Mouse (Mus musculus) c-Kit-positive CD71-negative TER-119-negative erythroid progenitor cells, embryonic 14.5 days (primary cell): ENCODE data around the gene Prpf38b.

Source experiments
- DNase-seq: peaks from one replicate; pipeline ENCODE4 v3.0.0-alpha.2; 2013; ENCODE audit warnings: low read depth

Prpf38b gene

DNA sequence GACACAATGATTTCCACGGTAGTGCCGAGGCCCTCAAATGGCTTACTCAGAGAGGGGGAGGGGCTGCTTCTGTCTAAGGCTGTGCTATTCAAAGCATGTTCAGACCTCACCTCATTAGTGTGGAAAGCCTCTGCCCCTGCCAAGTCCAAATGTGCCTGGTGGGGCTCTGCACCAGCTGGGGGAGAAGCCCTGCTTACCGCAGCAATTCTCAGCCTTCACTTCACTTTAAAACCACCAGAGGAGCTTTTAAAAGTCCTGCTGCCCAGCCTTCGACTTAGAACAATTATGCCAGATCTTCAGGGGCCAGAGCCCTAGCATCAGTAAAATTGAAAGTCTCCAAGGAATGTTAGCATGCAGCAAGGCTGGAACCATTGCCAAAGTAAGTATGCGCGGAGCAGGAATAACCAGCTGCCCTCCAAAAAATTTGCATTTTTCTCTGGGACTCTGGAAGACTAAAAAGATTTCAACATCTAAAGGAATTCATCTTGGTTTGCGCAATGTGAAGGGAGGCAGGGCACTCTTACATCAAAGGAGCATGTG lies 53.2 kb downstream of the Prpf38b start:
- no peak for DNase-seq

DNA sequence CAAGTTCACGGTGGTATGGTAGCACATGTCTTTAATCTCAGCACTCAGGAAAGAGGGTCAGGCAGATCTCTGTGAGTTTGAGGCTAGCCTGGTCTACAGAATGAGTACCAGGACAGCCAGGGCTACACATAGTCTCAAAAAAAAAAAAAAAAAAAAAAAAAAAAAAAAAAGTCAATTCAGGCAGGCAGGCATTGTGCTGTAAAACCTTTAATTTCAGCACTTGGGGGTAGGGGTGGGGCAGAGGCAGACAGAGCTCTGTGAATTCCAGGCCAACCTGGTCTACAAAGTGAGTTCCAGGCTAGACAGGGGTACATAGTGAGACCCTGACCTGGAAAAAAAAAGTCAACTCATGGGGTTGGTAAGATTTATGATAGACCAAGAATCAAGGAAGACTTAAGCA lies 53.8 kb downstream of the Prpf38b start:
- DNase-seq = no peak

DNA sequence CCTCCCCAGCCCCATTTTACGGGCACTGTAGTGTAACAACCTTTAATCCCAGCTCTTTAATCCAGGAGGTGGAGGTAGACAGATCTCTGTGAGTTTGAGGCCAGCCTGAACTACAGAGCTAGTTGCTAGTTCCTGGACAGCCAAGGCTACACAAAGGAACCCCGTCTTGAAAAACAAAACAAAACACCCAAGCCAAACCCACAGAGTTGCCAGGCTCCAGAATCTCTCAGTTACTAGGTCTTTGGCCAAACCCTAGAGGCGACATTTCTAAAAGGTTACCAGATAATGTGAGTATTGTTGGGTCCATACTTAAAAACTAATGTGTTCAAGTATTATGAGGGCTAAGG lies 54.4 kb downstream of the Prpf38b start:
- no peak for DNase-seq

DNA sequence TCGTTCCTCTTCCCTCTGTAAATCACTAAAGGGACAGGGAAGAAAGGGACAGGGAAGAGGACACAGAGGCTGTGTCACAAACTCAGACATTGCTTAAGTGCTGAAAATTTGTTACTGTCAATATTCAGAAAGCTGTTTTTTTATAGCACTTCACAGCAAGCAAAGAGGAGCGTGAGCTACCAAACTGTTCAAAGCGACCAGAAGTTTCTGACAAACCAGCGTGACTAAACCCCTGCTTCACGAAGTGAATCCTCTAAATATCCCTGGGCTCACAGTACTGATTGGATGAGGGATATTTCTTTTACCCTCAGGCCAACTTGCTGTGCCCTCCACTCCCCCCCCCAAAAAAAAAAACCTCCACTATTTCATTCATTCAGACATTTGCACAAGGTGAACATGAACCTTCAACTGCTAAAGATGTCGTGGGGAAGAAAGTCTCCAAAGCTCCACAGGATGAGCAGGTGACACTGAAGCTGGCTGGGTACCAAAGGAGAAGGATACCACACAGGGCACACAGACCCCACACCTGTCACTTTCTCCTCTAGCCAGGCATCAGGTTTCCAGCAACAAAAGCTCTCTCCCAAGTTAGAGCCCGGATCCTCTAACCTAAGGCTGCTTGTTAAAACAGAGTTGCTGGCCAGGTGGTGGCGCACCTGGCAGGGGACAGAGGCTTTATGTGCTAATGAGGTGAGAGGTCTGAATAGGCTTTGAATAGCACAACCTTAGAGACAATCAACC lies 55.0 kb downstream of the Prpf38b start:
- no peak for DNase-seq

DNA sequence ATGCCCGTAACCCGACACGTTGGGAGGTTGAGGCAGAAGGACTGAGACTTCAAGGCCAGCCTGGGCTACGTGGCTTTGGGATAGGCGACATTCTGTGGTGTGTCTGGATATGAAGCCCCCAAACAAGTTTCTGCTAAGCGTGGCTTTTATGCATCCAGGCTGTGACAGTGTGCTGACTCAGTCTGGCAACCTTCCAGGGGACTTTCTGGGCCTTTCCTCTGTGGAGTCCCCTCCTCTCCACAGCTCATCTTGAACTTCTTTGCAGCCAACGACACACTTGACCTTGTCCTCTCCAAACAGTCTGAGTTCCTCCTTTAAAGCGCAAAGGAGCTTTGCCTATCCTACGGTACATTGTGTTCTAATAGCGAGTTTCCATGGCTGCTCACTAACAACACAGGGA lies 55.7 kb downstream of the Prpf38b start:
- DNase-seq = no peak

DNA sequence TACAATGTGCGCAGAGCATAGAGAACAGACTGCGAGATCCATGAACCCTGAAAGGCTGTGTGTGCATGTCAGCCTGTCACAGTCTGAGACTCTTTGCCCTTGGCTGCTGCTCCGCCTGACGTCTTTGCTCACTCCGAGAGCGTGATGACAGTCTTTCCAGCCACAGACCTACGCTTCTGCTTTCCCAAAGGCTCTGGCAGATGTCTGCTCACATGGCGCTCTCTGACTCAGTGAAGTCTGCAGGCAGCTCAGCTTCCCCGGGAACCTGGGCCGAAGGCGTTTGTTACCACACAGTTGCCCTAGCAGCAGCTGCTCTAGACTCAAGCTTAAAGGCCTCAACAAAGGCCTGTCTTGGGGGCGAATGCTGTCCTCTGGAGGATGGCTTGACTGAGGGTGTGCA lies 56.2 kb downstream of the Prpf38b start:
- DNase-seq = no peak

DNA sequence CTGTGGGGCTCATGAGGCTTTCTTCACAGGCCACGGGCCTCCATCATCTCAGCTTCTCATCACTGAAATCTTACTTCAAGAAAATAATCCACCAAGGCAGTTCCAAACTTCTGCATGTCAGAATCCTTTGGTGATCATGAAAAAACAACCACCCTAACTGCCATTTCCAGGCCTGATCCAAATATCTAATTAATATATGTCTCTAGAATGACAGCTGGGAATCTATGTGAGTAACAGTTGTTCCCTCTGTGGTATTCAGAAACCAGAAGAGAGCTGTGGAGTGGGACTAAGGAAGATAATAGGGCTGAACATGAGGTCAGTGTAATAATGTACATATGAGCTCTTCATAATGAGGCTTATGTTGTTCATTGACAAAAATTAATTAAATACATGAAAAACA lies 58.3 kb downstream of the Prpf38b start:
- DNase-seq = no peak
